Mouse (Mus musculus) left cerebral cortex, postnatal 14 days (tissue): Measurements from ENCODE around the gene Tmem143. TPM values are rescaled to one million over a fixed set of nuclear protein-coding genes. Genes with fewer than 3 reads are reported as not detected.
A peak's percentile ranks its signal among the peaks of the same experiment; 100 is the strongest.
"Not testable (repeated sequence)": the region's sequence is repeated elsewhere in the genome, so short reads cannot be mapped to it uniquely, and the experiment has no call there.

ENCODE experiments used
- DNase-seq, 2 experiments: peaks; one replicate each; pipeline ENCODE4 v3.0.0; 2021 to 2022; ENCODE audit warnings: low spot score in 2 of 2, mixed read lengths in 1 of 2
- intact Hi-C: fragments of 180-260 bp; cut with DNase I; formaldehyde crosslinking; loops from one replicate; pipeline ENCODE4 v1.15.1; 2025
- total RNA-seq, 2 experiments: library from RNA; stranded (reverse); gene quantifications; 2 replicates each; pipeline ENCODE4 v1.2.3; 2021

Tmem143 gene
- total RNA-seq, 2 experiments from 2014 or later, result 22.1 to 25.7 TPM

DNA sequence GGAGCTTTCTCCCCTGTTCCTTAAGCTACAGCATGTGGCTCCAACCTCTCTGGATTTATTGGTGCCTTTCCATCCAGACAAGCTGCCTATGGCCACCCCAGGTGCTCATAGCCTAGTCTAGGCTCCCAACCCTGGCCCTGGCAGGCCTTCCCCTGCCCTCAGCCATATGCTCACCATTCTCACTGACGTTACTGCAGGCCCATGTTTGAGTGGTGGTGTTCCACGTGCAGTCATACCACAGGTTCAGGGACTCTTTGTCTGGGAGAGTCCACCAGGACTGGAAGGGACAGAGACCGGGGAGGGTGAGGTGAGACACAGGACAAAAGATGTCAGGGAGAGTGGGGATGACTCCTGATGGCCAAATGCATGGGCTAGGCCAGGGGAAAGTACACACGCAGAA, 23.0 kb downstream of the Tmem143 start:
- DNase-seq, result no peak
- intact Hi-C loops, result loop anchor here (10.0 kb wide), 1 partner anchor 185 kb away; no protein-coding TSS in a partner anchor

- intact Hi-C loops, result loop anchor here (10.0 kb wide), 1 partner anchor 186 kb away; no protein-coding TSS in a partner anchor
- no peak for DNase-seq
Observed at GRCm38 (mm10) chr7:45920583-45921241, 24.0 kb downstream of the Tmem143 start.

- intact Hi-C loops, result loop anchor here (10.0 kb wide), 1 partner anchor 186 kb away; no protein-coding TSS in a partner anchor
- no peak for DNase-seq
Observed at GRCm38 (mm10) chr7:45921242-45921621, 24.5 kb downstream of the Tmem143 start, which contains the start of gene Emp3. Gene Emp3 (minus strand): TSS chr7:45921404.

DNA sequence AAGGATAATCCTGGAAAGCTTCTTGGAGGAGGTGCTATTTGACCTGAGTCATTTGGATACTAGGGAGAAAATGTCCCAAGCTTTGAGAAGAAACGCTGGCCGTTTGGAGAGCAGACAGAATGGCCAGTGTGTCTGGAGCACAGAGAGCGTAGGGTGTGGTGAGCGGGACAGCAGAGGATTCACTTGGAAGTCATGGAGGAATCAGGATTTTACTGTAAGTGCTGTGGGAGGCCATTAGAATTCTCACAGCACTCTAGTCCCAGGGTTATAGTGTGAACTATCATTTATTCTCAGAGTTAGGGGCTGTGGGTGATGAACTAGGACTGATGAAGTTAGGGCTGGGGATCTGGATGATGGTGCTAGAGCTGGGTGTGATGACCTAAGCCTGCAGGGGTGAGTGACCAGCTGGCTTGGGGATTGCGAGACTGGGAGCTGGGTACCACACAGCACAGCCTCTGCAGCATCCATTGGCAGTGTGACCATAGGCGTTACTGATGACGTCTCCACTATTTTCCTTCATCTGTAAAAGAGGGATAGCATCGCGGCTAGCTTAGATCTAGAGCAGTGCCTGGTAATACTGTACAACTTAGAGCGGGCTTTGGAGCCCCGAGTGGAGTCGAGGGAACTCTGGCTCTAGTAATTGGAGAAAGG, 25.3 kb downstream of the Tmem143 start:
- DNase-seq, result no peak
- intact Hi-C loops, result loop anchor here (2.0 to 10.0 kb wide), 2 partner anchors 25 to 187 kb away; partner anchors contain the start of genes Syngr4 and Tmem143

DNA sequence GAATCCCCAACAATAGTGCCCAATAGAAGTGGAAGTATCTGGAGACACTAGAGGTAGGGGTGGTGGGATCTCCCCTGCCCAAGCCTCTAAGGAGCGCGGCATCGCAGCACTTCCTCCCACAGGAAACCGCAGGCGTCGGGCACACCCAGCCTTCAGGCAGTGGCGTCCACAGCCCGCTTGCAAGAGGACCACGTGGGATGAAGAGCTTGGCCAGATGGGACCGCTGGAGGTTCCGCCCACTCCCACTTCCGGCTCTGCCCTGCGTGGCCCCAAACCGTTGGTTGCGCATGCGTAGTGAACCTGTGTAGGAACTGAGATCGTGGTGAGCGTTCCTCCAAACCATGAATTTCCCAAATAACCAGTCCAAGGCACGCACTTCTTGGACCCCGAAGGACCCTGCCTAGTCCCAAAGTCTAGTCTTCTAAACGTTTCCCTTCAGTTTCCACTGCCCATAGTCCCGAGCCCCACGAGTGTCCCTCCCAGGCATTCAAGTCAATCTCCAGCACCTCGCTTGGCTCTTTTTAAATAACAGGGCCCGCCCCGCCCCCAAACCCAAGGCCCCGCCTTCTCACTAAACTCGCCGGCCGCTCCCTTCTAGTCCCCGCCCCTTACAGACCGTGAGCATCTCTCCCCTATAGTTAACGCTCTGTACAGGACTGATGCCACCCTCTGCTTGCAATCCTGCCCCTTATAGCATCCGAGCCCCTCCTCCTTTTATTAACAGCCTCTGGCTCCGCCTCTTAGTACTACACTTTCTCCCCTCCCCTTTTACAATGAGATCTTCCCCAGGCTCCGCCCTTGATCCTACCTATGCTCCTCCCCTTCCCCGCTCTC, 26.4 kb downstream of the Tmem143 start:
- intact Hi-C loops, result loop anchor here (2.0 to 10.0 kb wide), 2 partner anchors 26 to 188 kb away; partner anchors contain the start of genes Syngr4 and Tmem143

GRCm38 (mm10) chr7:45923762-45924428, 27.2 kb downstream of the Tmem143 start, which contains the start of gene Ccdc114:
Gene Ccdc114 (plus strand): TSS chr7:45924072.
- DNase-seq, result peak; percentile 35 to 36
- intact Hi-C loops, result loop anchor here (2.0 to 10.0 kb wide), 2 partner anchors 27 to 189 kb away; partner anchors contain the start of genes Syngr4 and Tmem143

More for the DNA sequence above, 26.4 kb downstream of the Tmem143 start:
- peak; percentile 92 to 96 for DNase-seq

DNA sequence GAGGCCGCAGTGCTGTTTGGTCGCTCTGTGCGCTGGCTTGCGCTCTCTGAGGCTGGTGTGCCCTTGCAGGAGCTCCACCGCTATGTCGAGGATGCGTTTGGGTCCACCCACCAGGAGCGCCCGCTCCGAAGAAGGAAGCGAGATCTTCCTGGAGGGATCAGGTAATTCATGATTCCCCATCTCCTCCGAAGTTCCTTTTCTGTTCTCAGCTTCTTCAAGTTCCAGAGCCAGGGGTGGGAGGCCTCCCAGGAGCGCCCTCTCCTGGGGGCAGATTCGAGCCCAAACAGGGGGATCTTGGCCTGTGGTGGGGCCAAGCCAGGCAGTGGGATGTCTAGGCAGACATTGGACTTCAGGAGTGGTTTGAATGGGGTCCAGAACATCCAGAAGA, 27.7 kb downstream of the Tmem143 start:
- intact Hi-C loops, result loop anchor here (10.0 kb wide), 1 partner anchor 190 kb away; no protein-coding TSS in a partner anchor
- DNase-seq, result no peak

- no peak for DNase-seq
- intact Hi-C loops, result loop anchor here (10.0 kb wide), 1 partner anchor 194 kb away; no protein-coding TSS in a partner anchor
Observed at GRCm38 (mm10) chr7:45928626-45929295, 32.0 kb downstream of the Tmem143 start.

- no peak for DNase-seq
- intact Hi-C loops, result loop anchor here (10.0 kb wide), 1 partner anchor 195 kb away; no protein-coding TSS in a partner anchor
Observed at GRCm38 (mm10) chr7:45929688-45930087, 32.9 kb downstream of the Tmem143 start.

DNA sequence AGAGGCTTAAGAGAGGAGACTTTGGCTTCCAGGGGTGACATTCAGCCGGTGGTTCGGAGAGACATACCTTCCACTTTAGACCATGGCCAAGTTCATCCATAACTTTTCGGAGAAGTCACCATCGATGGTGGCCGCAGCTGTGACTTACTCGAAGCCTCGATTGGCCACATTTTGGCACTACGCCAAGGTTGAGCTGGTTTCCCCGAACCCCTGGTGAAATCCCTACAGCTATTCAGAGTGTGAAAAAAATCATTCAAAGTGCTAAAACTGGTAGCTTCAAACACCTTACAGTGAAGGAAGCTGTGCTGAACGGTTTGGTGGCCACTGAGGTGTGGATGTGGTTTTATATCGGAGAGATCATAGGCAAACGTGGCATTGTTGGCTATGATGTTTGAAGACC, 37.0 kb downstream of the Tmem143 start:
- intact Hi-C loops, DNase-seq: not testable (repeated sequence)

DNA sequence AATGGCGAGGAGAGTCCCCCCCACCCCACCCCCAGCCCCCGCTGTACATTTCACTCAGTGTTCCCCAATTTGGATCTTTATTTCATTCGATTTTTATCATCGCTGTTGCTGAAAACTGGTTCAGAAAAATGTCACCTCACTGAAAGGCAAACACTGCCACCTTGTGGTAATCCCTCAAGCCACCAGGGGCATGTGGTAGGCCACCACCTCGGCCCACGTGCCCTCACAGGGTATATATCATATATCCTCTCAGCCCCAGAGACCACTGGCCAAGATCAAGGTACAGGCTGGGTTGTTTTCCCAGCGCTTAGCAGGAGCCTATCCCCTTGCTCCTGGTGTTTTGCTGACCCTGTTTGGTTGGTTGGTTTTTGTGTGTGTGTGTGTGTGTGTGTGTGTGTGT, 38.4 kb downstream of the Tmem143 start:
- intact Hi-C loops, result loop anchor here (5.0 kb wide), 1 partner anchor 63 kb away; the partner anchor contains the start of gene Kdelr1
- peak; percentile 51 to 64 for DNase-seq

GRCm38 (mm10) chr7:45939836-45940235, 43.1 kb downstream of the Tmem143 start:
- no peak for DNase-seq
- intact Hi-C loops, result loop anchor here (5.0 kb wide), 1 partner anchor 68 kb away; the partner anchor contains the start of gene Kdelr1

DNA sequence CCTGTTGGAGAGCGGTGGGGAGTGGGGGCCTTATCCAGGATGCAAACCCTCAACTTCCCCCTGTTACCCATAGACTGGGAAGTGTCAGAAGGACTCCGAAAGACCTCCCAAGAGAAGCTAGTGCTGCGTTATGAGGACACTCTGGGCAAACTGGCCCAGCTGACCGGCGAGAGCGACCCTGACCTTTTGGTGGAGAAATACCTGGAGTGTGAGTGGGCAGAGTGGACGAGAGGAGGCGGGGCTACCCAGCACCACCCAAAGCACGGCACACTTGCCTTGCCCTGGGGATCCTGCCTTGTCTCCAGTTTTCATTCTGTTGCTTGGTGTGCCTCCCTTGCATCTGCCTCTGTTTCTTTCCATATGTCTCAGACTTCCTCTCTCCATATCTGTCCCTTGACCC, 45.2 kb downstream of the Tmem143 start:
- no peak for DNase-seq
- intact Hi-C loops, result no loop called here

GRCm38 (mm10) chr7:45943280-45943679, 46.5 kb downstream of the Tmem143 start:
- intact Hi-C loops, DNase-seq: not testable (repeated sequence)

DNA sequence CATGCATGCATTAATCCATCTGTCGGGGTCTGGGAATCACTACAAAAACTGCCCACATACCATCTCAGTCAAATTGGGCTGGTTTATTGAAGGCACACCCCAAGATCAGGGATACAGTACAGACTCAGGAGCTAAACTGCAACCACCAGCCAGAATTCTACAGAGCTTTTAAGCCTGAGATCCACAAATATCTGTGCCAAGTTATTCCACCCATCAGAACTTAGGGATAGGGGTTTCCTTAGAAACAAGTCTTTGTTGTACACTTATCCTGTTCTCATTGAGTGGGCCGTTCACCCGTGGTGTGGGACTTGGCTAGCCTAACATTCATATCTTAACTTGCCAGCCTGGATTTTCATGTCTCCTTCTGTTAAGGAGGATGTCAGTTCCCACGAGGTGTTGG, 52.3 kb downstream of the Tmem143 start:
- DNase-seq, result peak in 1 of 2 experiments; percentile 61
- intact Hi-C loops, result loop anchor here (5.0 kb wide), 1 partner anchor 58 kb away; no protein-coding TSS in a partner anchor

GRCm38 (mm10) chr7:45956611-45957010, 59.9 kb downstream of the Tmem143 start:
- intact Hi-C loops, result no loop called here
- no peak for DNase-seq
